In genomic region chr12:99686418-99686992, GRCm38 (mm10) we compare ENCODE assay signal across 11 mouse cellular contexts.
A peak's percentile ranks its signal among the peaks of the same experiment; 100 is the strongest.
DNase-seq lines count a peak whose midpoint lies in the region; ATAC-seq and TF ChIP-seq lines count a peak whose summit lies in the region.
"Had no signal": no experiment of that assay in that cellular context is flagged by ENCODE, and none has a peak within 500 bp of the region (broad histone marks: within the 10 kb centered on the region; RNA-seq: fewer than 3 reads in every experiment).

No protein-coding gene starts in this region.

- no peak overlapping the region for H3K27ac ChIP-seq in limb, embryonic 14.5 days (replicated peaks; ENCODE audit: low read depth, low read length)
- H3K27ac ChIP-seq in hindbrain, embryonic 12.5 days, result no peak overlapping the region
- no peak overlapping the region for H3K27ac ChIP-seq in intestine, postnatal 0 days (ENCODE audit: low read depth, low read length)
- H3K27ac ChIP-seq: midbrain, embryonic 10.5 days had no signal

- H3K9ac ChIP-seq in limb, embryonic 14.5 days (ENCODE audit: low read depth, low read length, severe bottlenecking), result no peak overlapping the region
- no peak overlapping the region for H3K9ac ChIP-seq in hindbrain, embryonic 12.5 days
- no peak overlapping the region for H3K9ac ChIP-seq in intestine, postnatal 0 days (ENCODE audit: low read depth, low read length)
- H3K9ac ChIP-seq: neural tube, embryonic 15.5 days had no signal

- no peak overlapping the region for H3K4me2 ChIP-seq in limb, embryonic 14.5 days (replicated peaks; ENCODE audit: low read depth, low read length, severe bottlenecking)
- H3K4me2 ChIP-seq in hindbrain, embryonic 12.5 days (replicated peaks), result no peak overlapping the region
- no peak overlapping the region for H3K4me2 ChIP-seq in intestine, postnatal 0 days (replicated peaks; ENCODE audit: low read depth)
- H3K4me2 ChIP-seq: neural tube, embryonic 15.5 days had no signal

- no peaks in the 10 kb centered on the region for H3K36me3 ChIP-seq in limb, embryonic 14.5 days (ENCODE audit: control insufficient read depth, insufficient read depth, low read length)
- no peaks in the 10 kb centered on the region for H3K36me3 ChIP-seq in hindbrain, embryonic 12.5 days
- H3K36me3 ChIP-seq in intestine, postnatal 0 days (ENCODE audit: control insufficient read depth, insufficient read depth), result no peaks in the 10 kb centered on the region
- H3K36me3 ChIP-seq: midbrain, embryonic 10.5 days; neural tube, embryonic 15.5 days had no signal

- H3K4me1 ChIP-seq in limb, embryonic 14.5 days (ENCODE audit: control insufficient read depth, insufficient read depth, low read length), result peaks cover 14% of the 10 kb centered on the region
- no peaks in the 10 kb centered on the region; the same call in 1 of the 2 replicates for H3K4me1 ChIP-seq in hindbrain, embryonic 12.5 days
- no peaks in the 10 kb centered on the region for H3K4me1 ChIP-seq in intestine, postnatal 0 days (replicated peaks; ENCODE audit: control insufficient read depth, insufficient read depth, low read length)
- H3K4me1 ChIP-seq: neural tube, embryonic 15.5 days had no signal

- no peak for TF ChIP-seq CTCF in intestine, postnatal 0 days (IDR thresholded peaks at IDR 0.05; ENCODE audit: low read depth)

- H3K4me3 ChIP-seq in limb, embryonic 14.5 days (replicated peaks; ENCODE audit: low read length), result no peak overlapping the region
- H3K4me3 ChIP-seq in hindbrain, embryonic 12.5 days, result no peak overlapping the region
- no peak overlapping the region for H3K4me3 ChIP-seq in intestine, postnatal 0 days (ENCODE audit: low read depth, low read length)
- H3K4me3 ChIP-seq: midbrain, embryonic 10.5 days; neural tube, embryonic 15.5 days had no signal

- no peaks in the 10 kb centered on the region for H3K9me3 ChIP-seq in limb, embryonic 14.5 days (ENCODE audit: control insufficient read depth, low read length)
- H3K9me3 ChIP-seq in hindbrain, embryonic 12.5 days (replicated peaks), result no peaks in the 10 kb centered on the region
- H3K9me3 ChIP-seq in intestine, postnatal 0 days (ENCODE audit: control insufficient read depth), result no peaks in the 10 kb centered on the region
- H3K9me3 ChIP-seq: midbrain, embryonic 10.5 days; neural tube, embryonic 15.5 days had no signal

- no peaks in the 10 kb centered on the region for H3K27me3 ChIP-seq in limb, embryonic 14.5 days (ENCODE audit: control insufficient read depth, insufficient read depth, low read length)
- H3K27me3 ChIP-seq in hindbrain, embryonic 12.5 days, result no peaks in the 10 kb centered on the region
- H3K27me3 ChIP-seq in intestine, postnatal 0 days (replicated peaks; ENCODE audit: control insufficient read depth, insufficient read depth, low read length), result no peaks in the 10 kb centered on the region
- H3K27me3 ChIP-seq: neural tube, embryonic 15.5 days had no signal

- 58% methylated on average over 6 of the region's 6 CpGs for WGBS in limb, embryonic 14.5 days
- 74% methylated on average over 6 of the region's 6 CpGs for WGBS in hindbrain, embryonic 12.5 days
- 70% methylated on average over 6 of the region's 6 CpGs for WGBS in intestine, postnatal 0 days

- DNase-seq in heart, adult 8-10 months (ENCODE audit: low spot score), result peak; percentile 22
- no peak for DNase-seq in heart, adult 11 months
- peak; percentile 33 for DNase-seq in cerebellum, adult 11-12 months
- DNase-seq in gastrocnemius, postnatal 25 days, result peak; percentile 73
- DNase-seq in limb, embryonic 14.5 days (ENCODE audit: low spot score), result no peak
- DNase-seq: right cerebral cortex, postnatal 4 days had no signal

- ATAC-seq in limb, embryonic 14.5 days (ENCODE audit: low FRiP score, low read depth), result peak; percentile 60
- ATAC-seq in hindbrain, embryonic 12.5 days (ENCODE audit: low FRiP score), result no peak
- no peak for ATAC-seq in intestine, postnatal 0 days
- ATAC-seq in megakaryocyte progenitor cell, adult 5-6 weeks (replicated peaks; ENCODE audit: poor library complexity), result no peak

- no peak for TF ChIP-seq POLR2A in limb, embryonic 14.5 days (IDR thresholded peaks at IDR 0.05; ENCODE audit: borderline replicate concordance, extremely low read depth, insufficient read depth, insufficient read length)

Comparison
In these comparisons a context has a peak if more than half of its experiments do, and no peak if none do; other contexts are left out.
1. DNase-seq: peak in heart, adult 8-10 months (single experiment), cerebellum, adult 11-12 months (single experiment) and gastrocnemius, postnatal 25 days (single experiment); none in heart, adult 11 months (single experiment) and limb, embryonic 14.5 days (single experiment).